ENCODE assay signal across 9 mouse cellular contexts in the genomic region with DNA sequence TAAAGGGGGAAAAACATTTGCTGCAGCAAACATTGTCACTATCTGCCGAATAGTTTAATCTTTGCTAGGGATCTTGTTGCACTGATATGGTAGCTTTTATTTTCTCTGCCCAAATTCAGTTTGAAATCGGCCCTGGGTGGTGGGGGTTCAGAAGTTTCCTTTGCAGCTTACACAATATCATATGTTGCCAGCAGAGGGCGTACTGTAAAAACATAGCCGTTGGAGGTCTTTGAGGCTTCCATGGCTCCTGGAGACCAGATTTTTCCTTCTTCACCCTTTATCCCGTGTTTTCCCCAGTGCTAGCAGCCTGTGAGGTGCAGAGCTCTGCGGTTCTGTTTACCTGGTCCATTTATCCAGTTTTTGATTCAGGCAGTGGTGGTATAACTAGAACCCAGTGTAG. TPM values are rescaled to one million over a fixed set of nuclear protein-coding genes. Genes with fewer than 3 reads are reported as not detected.
DNase-seq lines count a peak whose midpoint lies in the region; ATAC-seq lines count a peak whose summit lies in the region.
"Had no signal": no experiment of that assay in that cellular context is flagged by ENCODE, and none has a peak within 500 bp of the region (broad histone marks: within the 10 kb centered on the region; RNA-seq: fewer than 3 reads in every experiment).

No protein-coding gene starts in this region.

- no peak overlapping the region for H3K4me3 ChIP-seq in forebrain, embryonic 11.5 days (ENCODE audit: low read depth, low read length)
- H3K4me3 ChIP-seq: megakaryocyte, embryonic 14.5 days had no signal

- peak; percentile 39; the same call in 1 of the 2 replicates for ATAC-seq in forebrain, embryonic 11.5 days (replicated peaks; ENCODE audit: low FRiP score)
- peak; percentile 88 for ATAC-seq in megakaryocyte progenitor cell, adult 5-6 weeks (replicated peaks; ENCODE audit: poor library complexity)

- no peaks in the 10 kb centered on the region for H3K9me3 ChIP-seq in forebrain, embryonic 11.5 days (ENCODE audit: control insufficient read depth, low read length)
- H3K9me3 ChIP-seq: megakaryocyte, embryonic 14.5 days had no signal

- WGBS in forebrain, embryonic 11.5 days = 29% methylated on average over 6 of the region's 6 CpGs

- peak; percentile 44 for DNase-seq in gastrocnemius, postnatal 10 days
- no peak for DNase-seq in gastrocnemius, postnatal 25 days
- peak; percentile 50 for DNase-seq in urinary bladder, postnatal 14 days (ENCODE audit: low spot score)
- no peak for DNase-seq in urinary bladder, postnatal 4 days (ENCODE audit: low spot score in 2 of 2)
- peak; percentile 62 for DNase-seq in forebrain, embryonic 11.5 days (ENCODE audit: low spot score)
- peak; percentile 62 for DNase-seq in kidney, postnatal 14 days
- DNase-seq in thymus, postnatal 25 days = peak; percentile 11

- H3K9ac ChIP-seq in forebrain, embryonic 11.5 days (ENCODE audit: low read length) = no peak overlapping the region

- H3K4me2 ChIP-seq in forebrain, embryonic 11.5 days (ENCODE audit: low read depth, low read length, severe bottlenecking) = no peak overlapping the region

- H3K27ac ChIP-seq in forebrain, embryonic 11.5 days (ENCODE audit: low read depth, low read length) = no peak overlapping the region

- H3K27me3 ChIP-seq in forebrain, embryonic 11.5 days (ENCODE audit: control insufficient read depth, insufficient read depth, low read length) = no peaks in the 10 kb centered on the region
- H3K27me3 ChIP-seq: megakaryocyte, embryonic 14.5 days had no signal

- no peaks in the 10 kb centered on the region for H3K4me1 ChIP-seq in forebrain, embryonic 11.5 days (replicated peaks; ENCODE audit: control insufficient read depth, insufficient read depth, low read length)

- H3K36me3 ChIP-seq in forebrain, embryonic 11.5 days (ENCODE audit: control insufficient read depth, insufficient read depth, low read length) = no peaks in the 10 kb centered on the region

RNA-seq across cellular contexts. Expression of gene Rassf6, which starts 39.0 kb away (rescaled TPM):
- not detected for total RNA-seq in gastrocnemius, postnatal 10 days (2021)
- not detected for total RNA-seq in gastrocnemius, postnatal 25 days (2021)
- polyA plus RNA-seq in forebrain, embryonic 11.5 days (2014; fragmentation: Nextera tagmentation; extraction: Ambion mirVana) = 0.51 and 0.52 TPM in 2 replicates
- total RNA-seq in megakaryocyte progenitor cell, adult 5-6 weeks (2015) = 0.52 TPM in 1 of 2 replicates, not detected in the other
- not detected in 2 replicates for total RNA-seq in megakaryocyte progenitor cell, adult 5-6 weeks (2017)

RNA-seq across cellular contexts. Expression of gene 5830473C10Rik, which starts 40.6 kb away (rescaled TPM):
- not detected for total RNA-seq in gastrocnemius, postnatal 10 days (2021)
- total RNA-seq in gastrocnemius, postnatal 25 days (2021) = not detected
- not detected in 2 replicates for polyA plus RNA-seq in forebrain, embryonic 11.5 days (2014; fragmentation: Nextera tagmentation; extraction: Ambion mirVana)
- total RNA-seq in megakaryocyte progenitor cell, adult 5-6 weeks (2015) = not detected in 2 replicates
- total RNA-seq in megakaryocyte progenitor cell, adult 5-6 weeks (2017) = not detected in 2 replicates

Comparison
In these comparisons a context has a peak if more than half of its experiments do, and no peak if none do; other contexts are left out.
1. DNase-seq: peak in gastrocnemius, postnatal 10 days (single experiment), urinary bladder, postnatal 14 days (single experiment), forebrain, embryonic 11.5 days (single experiment), kidney, postnatal 14 days (single experiment) and thymus, postnatal 25 days (single experiment); none in gastrocnemius, postnatal 25 days (single experiment) and urinary bladder, postnatal 4 days (0 of 2).